Mouse (Mus musculus) CH12F3 (cell line): Measurements from ENCODE around the gene Tmem273.

ENCODE experiments used
- in situ Hi-C: fragments of 300-500 bp; cut with MboI; formaldehyde crosslinking; loops from 2 replicates; pipeline ENCODE4 v1.14.3; 2020; ENCODE audit warnings: low sequenced_read_pairs

The Tmem273 gene

GRCm38 (mm10) chr14:32785556-32786130, at the start of gene Tmem273:
Gene Tmem273, plus strand, starts transcription at chr14:32785963.
- in situ Hi-C loops, result no loop called here

DNA sequence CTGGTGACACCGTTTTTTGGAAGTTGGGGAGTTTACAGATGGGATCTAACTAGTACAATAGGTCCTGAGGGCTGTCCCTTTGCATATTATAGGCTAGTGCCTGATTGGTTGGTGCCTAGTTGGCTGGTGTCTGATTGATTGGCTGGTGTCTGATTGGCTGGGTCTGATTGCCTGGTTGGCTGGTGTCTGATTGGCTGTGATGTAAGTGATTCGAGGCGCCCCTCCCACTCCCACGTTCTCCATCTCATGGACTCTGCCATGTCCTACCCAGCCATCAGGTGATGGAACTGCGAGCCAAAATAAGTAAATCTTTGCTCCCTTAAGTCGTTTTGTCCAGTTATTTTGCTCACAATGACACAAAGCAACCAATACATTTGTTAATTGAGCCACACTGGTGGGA, 49.2 kb upstream of the Tmem273 start:
- in situ Hi-C loops, result no loop called here

- in situ Hi-C loops, result no loop called here
Observed at GRCm38 (mm10) chr14:32738586-32738985, 47.2 kb upstream of the Tmem273 start.

GRCm38 (mm10) chr14:32748519-32748918, 37.2 kb upstream of the Tmem273 start:
- in situ Hi-C loops, result no loop called here

DNA sequence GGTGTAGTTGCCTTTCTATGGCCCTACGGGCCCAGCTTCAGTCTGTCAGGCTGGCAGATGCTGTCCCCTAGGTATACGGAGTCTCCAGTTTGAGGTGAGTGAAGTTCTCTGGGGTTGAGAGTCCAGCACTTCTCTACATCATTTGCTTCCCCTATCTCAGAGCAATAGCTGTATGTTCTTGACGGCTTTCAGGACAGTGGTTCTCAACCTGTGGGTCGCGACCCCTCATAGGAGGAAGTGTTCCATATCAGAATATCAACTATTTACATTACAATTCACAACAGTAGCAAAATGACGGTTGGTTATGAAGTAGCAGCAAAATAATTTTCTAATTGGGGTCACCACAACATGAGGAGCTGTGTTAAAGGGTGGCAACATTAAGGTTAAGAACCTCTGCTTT, 35.0 kb upstream of the Tmem273 start:
- in situ Hi-C loops, result no loop called here

GRCm38 (mm10) chr14:32754286-32754685, 31.5 kb upstream of the Tmem273 start:
- in situ Hi-C loops, result no loop called here

DNA sequence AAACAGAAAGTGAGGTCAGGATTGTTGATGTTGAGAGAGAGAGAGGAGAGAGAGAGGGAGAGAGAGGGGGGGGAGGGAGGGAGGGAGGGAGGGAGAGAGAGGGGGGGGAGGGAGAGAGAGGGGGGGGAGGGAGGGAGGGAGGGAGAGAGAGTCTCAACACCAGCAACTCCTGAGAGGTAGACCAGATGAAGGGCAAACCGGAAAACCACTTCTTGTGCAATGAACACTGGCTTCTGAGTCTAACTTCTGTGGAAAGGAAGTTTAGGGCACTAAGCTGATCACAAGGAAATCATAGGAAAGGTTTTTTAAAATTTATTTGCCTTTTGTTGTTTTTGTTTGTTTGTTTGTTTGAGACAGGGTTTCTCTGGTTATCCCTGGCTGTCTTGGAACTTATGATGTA, 23.6 kb upstream of the Tmem273 start:
- in situ Hi-C loops, result no loop called here

- in situ Hi-C loops, result no loop called here
Observed at GRCm38 (mm10) chr14:32770563-32770962, 15.2 kb upstream of the Tmem273 start.

DNA sequence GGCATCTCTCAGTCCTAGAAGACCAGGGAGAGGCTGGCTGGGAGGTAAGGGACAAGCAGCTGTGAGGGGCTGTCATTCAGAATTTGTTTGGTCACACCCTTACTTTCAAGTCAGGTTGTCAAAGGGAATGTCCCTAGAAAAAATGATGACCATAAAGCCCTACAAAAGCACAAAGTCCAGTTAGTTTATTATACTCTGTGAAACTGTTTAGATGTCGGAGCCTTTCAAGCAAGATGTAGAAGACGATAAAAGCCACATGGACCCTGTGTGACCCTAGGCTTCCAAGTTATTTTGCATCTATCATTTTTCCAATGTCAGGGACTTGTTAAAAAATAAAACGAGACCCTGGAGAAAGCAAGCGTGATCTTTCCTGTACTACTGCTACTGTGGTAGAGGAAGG, 13.7 kb upstream of the Tmem273 start:
- in situ Hi-C loops, result no loop called here

DNA sequence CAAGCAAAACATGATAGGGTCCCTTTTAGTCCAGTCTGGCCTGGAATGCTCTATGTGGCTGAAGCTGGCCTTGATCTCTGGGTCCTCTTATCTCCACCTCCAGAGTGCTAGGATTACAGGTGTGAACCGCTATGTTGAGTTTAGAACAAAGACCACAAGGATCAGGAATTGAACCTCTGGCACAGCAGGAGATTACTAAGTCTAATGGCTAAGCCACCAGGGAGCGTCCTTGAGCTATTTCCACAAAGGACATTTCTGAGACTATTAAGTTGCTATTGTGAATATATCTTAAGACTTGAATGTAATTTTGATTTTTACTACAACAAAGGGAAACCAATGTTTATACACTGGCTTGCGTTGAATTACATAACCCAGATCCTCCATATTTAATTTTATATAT, 13.0 kb upstream of the Tmem273 start:
- in situ Hi-C loops, result no loop called here

- in situ Hi-C loops, result no loop called here
Observed at GRCm38 (mm10) chr14:32773456-32773855, 12.3 kb upstream of the Tmem273 start.

- in situ Hi-C loops, result no loop called here
Observed at GRCm38 (mm10) chr14:32776077-32776476, 9.7 kb upstream of the Tmem273 start.

DNA sequence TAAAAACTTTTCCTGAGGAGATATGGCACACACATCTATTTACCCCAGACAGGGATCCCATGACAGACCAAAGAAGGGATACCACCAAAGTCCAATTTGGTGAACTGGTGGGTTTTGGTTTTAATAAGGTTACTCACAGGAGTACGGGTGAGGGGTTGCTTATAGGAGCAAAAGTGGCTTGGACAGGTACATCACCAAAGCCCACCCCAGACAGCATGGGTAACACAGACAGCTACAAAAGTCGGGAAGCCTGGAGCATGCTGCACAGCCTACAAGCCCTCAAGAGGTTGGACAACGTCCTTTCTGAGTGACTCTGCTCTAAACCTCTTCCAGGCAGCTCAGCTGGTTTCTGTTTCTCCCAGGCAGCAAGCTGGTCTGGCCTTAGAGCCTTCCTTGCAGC, 7.4 kb upstream of the Tmem273 start:
- in situ Hi-C loops, result no loop called here

DNA sequence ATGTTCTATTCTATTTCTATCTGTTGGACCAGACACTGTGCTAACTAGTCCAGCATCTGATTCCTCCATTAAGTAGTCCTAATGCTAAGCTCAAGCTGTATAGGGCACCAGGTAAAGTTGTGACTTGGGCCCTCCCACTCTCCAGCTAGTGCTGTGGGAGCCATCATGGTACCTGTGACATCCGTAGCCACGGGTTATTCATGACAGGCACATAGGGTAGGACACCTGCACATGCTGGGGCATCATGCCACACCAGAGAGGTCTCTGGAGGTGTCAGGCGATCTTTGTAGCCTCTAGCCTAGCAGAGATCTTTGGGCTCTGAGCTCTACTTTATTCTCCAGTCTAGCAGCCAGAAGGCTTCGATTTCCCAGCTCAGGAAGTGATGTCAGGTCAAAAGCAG, 2.9 kb upstream of the Tmem273 start:
- in situ Hi-C loops, result no loop called here

GRCm38 (mm10) chr14:32784130-32784747, 1.5 kb upstream of the Tmem273 start:
- in situ Hi-C loops, result no loop called here

DNA sequence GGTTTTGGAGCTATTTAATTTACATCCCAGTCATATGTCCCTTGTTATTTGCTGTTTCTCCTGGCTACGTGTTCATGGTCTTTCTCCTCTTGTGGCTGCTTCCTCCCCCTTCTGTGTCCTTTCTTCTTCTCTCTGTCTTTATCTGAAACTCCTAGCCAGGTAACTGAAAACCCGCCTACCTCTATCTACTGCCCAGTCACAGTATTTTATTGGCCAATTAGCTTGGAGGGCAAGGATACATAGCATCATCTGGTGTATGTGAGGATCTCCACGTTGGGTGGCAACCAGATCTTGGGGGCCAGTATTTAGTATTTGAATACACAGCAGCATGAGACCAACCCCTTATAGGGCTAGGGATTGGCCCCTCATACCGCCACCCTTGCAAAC, 1.0 kb upstream of the Tmem273 start:
- in situ Hi-C loops, result no loop called here

DNA sequence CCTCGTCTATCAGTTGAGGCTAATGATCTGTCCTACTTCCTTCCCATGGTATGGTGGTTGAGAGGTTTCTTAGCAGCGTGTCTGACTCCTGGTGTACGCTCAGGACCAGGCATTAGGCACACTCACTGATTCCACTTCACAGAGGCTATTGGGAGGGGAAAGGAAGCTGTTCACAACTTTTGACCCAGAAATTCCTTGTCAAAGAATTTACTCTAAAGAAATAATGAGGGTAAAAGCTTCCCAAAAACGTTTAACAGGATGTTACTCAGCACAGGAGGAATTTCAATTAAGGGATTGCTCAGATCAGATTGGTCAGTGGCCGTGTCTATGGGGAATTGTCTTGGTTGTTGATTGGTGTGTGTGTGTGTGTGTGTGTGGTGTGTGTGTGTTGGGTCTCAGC, 1.9 kb downstream of the Tmem273 start:
- in situ Hi-C loops, result no loop called here

GRCm38 (mm10) chr14:32796375-32796774, 10.6 kb downstream of the Tmem273 start:
- in situ Hi-C loops, result no loop called here

DNA sequence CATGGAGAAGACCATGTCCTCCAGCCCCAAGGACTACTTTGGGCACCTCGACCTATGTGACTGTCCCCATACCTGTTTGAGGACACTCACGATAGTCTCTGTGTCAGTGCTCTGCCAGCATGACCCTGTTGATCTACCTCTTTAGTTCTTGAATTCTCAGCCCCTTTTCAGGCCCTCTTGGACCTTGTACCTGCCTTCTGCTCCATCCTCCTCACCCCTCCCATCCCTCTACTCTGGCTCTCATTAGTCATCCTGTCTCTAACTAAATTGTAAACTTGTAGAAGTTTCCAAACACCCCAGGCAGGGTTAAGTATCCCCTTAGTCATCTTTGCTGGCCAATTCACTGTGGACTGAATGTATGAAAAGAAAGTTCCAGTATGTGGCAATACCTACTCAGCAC, 12.0 kb downstream of the Tmem273 start:
- in situ Hi-C loops, result no loop called here

- in situ Hi-C loops, result no loop called here
Observed at GRCm38 (mm10) chr14:32798355-32798754, 12.6 kb downstream of the Tmem273 start.

DNA sequence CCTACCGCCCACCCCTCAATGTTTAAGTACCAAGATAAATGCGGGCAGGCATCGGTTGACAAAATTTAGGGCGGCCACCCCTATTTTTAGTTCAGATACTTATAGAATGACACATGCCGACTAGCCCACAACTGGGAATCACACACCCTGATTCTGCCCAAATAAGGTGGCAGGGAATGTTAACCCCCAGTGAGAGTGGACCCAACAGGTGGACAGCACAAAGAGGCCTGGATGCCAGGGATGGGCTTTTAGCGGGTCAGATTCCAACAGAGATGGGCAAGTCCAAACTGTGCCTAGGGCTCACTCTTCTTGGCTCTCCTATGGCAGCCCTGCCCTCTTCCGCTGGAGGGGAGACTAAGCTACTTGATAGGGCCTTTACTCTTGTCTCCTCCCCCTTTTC, 14.3 kb downstream of the Tmem273 start:
- in situ Hi-C loops, result no loop called here

GRCm38 (mm10) chr14:32801016-32801661, 15.4 kb downstream of the Tmem273 start:
- in situ Hi-C loops, result no loop called here

GRCm38 (mm10) chr14:32801662-32802024, 15.9 kb downstream of the Tmem273 start:
- in situ Hi-C loops, result no loop called here
